Mouse (Mus musculus) neural tube, embryonic 15.5 days (tissue): ENCODE measurements around the gene Gm156. TPM values are rescaled to one million over a fixed set of nuclear protein-coding genes. Genes with fewer than 3 reads are reported as not detected.
"Not testable (repeated sequence)": the region's sequence is repeated elsewhere in the genome, so short reads cannot be mapped to it uniquely, and the experiment has no call there.

ENCODE experiments used
- ATAC-seq: fragments of 200-750 bp; cut with Nextera tagmentation; 2 replicates; pipeline ENCODE4 v1.8.0; 2017; ENCODE audit warnings: mild to moderate bottlenecking, moderate TSS enrichment, moderate library complexity; ENCODE audit not compliant: low FRiP score
- H3K27ac ChIP-seq: fragments of 300-500 bp; sonication (generic); replicated peaks from 2 replicates; pipeline ENCODE4 v1.5.1; 2015; ENCODE audit warnings: mild to moderate bottlenecking, inconsistent platforms
- H3K27me3 ChIP-seq: fragments of 300-500 bp; sonication (generic); replicated peaks from 2 replicates; pipeline ENCODE4 v1.6.1; 2015; ENCODE audit warnings: inconsistent platforms
- H3K36me3 ChIP-seq: fragments of 300-500 bp; sonication (generic); 2 replicates; pipeline ENCODE4 v1.6.1; 2015; ENCODE audit warnings: inconsistent platforms
- H3K4me1 ChIP-seq: fragments of 300-500 bp; sonication (generic); 2 replicates; pipeline ENCODE4 v1.6.1; 2015; ENCODE audit warnings: inconsistent platforms
- H3K4me2 ChIP-seq: fragments of 300-500 bp; sonication (generic); 2 replicates; pipeline ENCODE4 v1.6.1; 2015; ENCODE audit warnings: inconsistent platforms, mild to moderate bottlenecking, moderate library complexity
- H3K4me3 ChIP-seq: fragments of 300-500 bp; sonication (generic); replicated peaks from 2 replicates; pipeline ENCODE4 v1.5.1; 2015; ENCODE audit warnings: mild to moderate bottlenecking, inconsistent platforms
- H3K9ac ChIP-seq: fragments of 300-500 bp; sonication (generic); replicated peaks from 2 replicates; pipeline ENCODE4 v1.6.1; 2015; ENCODE audit warnings: mild to moderate bottlenecking, inconsistent platforms
- H3K9me3 ChIP-seq: fragments of 300-500 bp; sonication (generic); replicated peaks from 2 replicates; pipeline ENCODE4 v1.6.1; 2016; ENCODE audit warnings: inconsistent platforms
- WGBS: fragments of 180-500 bp; shearing (Covaris S2); methylation state at CpG from one replicate; pipeline ENCODE4 v1.1.7; 2015; ENCODE audit warnings: mixed read lengths; 5-methylcytosine and 5-hydroxymethylcytosine counted together
- polyA plus RNA-seq: library from polyadenylated mRNA; unstranded; fragments of >200 nt; fragmentation: Nextera tagmentation; extraction: Ambion mirVana; gene quantifications from 2 replicates; pipeline ENCODE4 v1.2.1, GENCODE M21; 2015

Gm156 gene
- not detected in 2 replicates for polyA plus RNA-seq

DNA sequence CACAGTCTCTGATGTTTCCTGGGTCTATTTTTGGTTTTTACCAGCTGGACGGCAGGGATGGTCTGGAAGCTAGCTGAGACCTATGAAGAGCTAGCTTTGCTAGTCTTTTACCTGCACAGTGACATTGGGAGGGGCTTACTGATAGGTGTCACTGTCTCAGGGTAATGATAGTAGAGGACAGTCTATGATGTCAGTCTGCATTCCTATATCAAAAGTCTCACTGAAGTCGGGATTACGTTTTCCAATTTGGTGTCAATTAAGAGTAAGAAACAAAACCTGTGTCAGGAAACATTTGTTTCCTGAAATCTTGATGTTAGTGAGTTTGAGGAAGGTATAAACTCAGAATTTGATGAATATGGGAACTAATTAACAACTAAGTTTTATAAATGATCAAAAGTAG lies at the start of gene Gm156:
Gene Gm156 (minus strand): TSS at position 101 of the 400 bp plus-strand sequence.
- not testable (repeated sequence) for H3K9me3 ChIP-seq, H3K9ac ChIP-seq, ATAC-seq, H3K27ac ChIP-seq, H3K27me3 ChIP-seq, H3K36me3 ChIP-seq, H3K4me3 ChIP-seq, H3K4me2 ChIP-seq, H3K4me1 ChIP-seq
- whole genome bisulfite sequencing: 89% methylated on average over 3 of the region's 3 CpGs

DNA sequence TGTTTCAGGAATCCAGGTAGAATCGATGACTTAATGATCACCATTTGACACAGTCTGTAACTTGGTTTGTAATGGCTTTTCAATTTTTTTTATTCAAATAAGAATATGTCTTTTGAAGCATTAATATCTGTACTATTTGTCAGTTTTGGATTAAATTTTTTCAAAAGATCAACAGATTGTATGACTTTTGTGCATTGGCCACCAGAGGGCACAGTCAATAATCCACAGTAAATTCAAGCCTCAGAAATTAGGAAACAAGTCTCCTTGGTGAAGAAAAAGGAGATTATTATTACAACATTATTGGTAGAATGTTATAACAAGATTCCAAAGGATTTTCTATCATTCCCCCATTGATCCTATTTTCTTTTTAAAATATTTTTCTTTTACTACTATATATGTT lies 41.5 kb upstream of the Gm156 start:
- Histone ChIP-seq H3K4me1 (no peaks in the 10 kb centered on the region), H3K9ac (no peak overlapping the region), H3K4me2 (no peak overlapping the region), H3K4me3 (no peak overlapping the region), H3K27ac (no peak overlapping the region), H3K9me3 (peaks cover 4% of the 10 kb centered on the region; the same call in 1 of the 2 replicates), H3K36me3 (no peaks in the 10 kb centered on the region), H3K27me3 (no peaks in the 10 kb centered on the region)
- 90% methylated on average over 1 of the region's 1 CpGs for WGBS
- no peak for ATAC-seq

DNA sequence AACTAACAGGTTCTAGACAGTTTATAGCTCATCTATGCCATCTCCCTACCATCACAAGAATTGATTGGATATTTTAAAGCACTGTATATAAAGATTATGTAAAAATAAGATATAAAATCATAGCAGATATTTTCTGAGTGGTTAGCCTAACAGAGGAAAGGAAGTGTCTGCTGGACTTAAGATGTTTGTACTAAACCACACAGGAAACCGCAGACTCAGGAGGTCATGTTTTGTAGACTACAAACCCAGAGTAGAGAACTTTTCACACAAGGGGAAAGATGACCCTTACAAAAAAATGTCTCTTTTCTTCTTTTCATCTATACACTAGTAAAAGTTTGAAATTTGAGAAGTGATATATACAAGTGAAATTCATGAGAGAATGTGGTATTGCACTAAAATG lies 39.9 kb upstream of the Gm156 start:
- no peak overlapping the region for H3K4me2 ChIP-seq
- peaks cover 3% of the 10 kb centered on the region; the same call in 1 of the 2 replicates for H3K9me3 ChIP-seq
- H3K4me1 ChIP-seq: no peaks in the 10 kb centered on the region
- no peak overlapping the region for H3K9ac ChIP-seq
- H3K36me3 ChIP-seq: no peaks in the 10 kb centered on the region
- WGBS: 91% methylated on average over 1 of the region's 1 CpGs
- ATAC-seq: no peak
- no peaks in the 10 kb centered on the region for H3K27me3 ChIP-seq
- no peak overlapping the region for H3K27ac ChIP-seq
- no peak overlapping the region for H3K4me3 ChIP-seq

DNA sequence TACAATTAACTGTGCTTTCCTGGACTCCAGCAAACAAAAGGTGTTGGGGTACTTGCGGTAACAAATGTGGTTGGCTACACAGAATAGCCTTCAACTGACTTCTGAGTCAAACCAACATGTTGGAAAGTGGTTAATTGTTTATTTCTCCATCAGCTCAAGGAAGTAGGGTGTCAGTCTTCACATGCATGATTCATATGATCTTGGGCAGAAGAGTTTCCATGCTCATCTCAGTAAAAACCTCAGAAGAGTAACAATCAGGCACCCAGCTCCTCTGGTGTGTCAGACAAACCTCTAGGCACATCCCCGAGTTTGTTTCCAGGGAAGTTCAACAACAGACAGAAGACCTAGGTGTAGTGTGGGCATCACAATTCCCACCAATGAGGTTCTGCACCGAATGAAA lies 33.7 kb upstream of the Gm156 start:
- Histone ChIP-seq H3K27me3 (no peaks in the 10 kb centered on the region), H3K4me1 (no peaks in the 10 kb centered on the region), H3K9me3 (peaks cover 3% of the 10 kb centered on the region; the same call in 1 of the 2 replicates), H3K27ac (no peak overlapping the region), H3K4me2 (no peak overlapping the region), H3K4me3 (no peak overlapping the region), H3K36me3 (no peaks in the 10 kb centered on the region), H3K9ac (no peak overlapping the region)
- WGBS: 69% methylated on average over 3 of the region's 3 CpGs
- no peak for ATAC-seq

DNA sequence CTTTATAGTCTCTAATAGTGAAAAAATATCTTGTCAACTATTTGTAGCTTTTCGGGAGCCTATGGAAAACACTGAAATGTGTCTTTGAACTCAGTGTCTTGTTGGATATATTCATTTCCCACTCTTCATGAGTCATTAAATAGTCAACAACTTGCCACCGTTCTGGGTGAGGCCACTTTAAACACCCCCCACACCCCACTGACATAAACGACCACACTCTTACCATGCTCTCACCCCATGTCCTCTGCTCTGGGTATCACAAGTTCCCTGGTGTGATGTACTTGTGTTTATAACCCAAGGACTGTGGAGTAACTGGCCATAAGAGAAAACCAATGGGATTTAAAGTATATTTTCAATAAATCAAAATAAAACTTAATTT lies 36.4 kb downstream of the Gm156 start:
- ATAC-seq: no peak
- H3K4me2 ChIP-seq: no peak overlapping the region
- H3K9ac ChIP-seq: no peak overlapping the region
- no peaks in the 10 kb centered on the region for H3K36me3 ChIP-seq
- H3K4me3 ChIP-seq: no peak overlapping the region
- 81% methylated on average over 3 of the region's 3 CpGs for WGBS
- no peaks in the 10 kb centered on the region for H3K9me3 ChIP-seq
- H3K27me3 ChIP-seq: no peaks in the 10 kb centered on the region
- no peaks in the 10 kb centered on the region for H3K4me1 ChIP-seq
- H3K27ac ChIP-seq: no peak overlapping the region

DNA sequence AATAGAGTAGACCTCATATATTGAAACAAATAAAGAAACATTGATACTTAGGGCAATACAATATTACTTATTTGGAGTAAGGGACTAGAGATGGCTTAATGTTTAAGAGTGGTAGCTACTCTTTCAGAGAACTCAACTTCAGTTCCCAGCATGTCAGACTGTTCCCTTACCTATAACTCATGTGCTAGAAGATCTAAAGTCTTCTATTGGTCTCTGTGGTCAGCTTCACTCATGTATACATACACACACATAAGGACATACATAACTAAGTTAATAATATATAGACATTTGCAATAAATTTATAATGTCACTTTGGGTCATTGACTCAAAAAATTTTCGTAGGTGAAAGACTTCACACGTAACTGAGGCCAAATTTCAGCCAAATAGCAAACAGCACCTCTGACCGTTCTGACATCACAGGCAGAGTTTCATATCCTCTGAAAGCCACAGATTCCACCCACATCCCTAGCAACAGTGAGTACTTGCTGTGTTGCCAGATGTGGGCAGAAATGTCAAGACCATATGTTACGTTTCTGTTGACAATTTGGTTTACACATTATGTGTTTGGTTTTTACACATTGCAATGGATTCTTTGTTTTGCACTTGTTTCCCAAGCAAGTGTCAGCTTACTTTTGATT lies 36.9 kb downstream of the Gm156 start:
- H3K4me1 ChIP-seq: no peaks in the 10 kb centered on the region
- H3K9me3 ChIP-seq: no peaks in the 10 kb centered on the region
- no peaks in the 10 kb centered on the region for H3K36me3 ChIP-seq
- H3K27me3 ChIP-seq: no peaks in the 10 kb centered on the region
- H3K9ac ChIP-seq: no peak overlapping the region
- 87% methylated on average over 4 of the region's 4 CpGs for WGBS
- H3K4me2 ChIP-seq: no peak overlapping the region
- H3K4me3 ChIP-seq: no peak overlapping the region
- no peak for ATAC-seq
- H3K27ac ChIP-seq: no peak overlapping the region

DNA sequence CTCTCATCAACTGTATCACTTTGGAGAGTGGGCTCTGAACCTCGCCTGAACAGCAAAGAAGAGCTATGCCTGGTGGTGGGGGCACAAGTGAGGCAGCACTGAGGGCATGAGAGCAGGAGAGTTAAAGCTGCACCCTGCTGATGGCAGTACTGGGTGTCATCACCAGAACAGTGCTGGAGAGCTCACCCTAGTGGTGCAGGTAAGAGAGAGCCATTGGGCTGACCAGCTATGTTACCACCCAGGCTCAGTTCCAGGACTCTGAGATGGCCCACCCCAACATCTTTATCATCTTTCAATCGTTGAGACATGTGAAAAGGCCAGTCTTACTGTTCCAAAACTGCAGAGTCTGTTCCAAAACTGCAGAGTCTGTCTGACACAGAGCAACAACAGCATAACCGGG lies 37.9 kb downstream of the Gm156 start:
- ATAC-seq: no peak
- H3K27me3 ChIP-seq: no peaks in the 10 kb centered on the region
- H3K4me1 ChIP-seq: no peaks in the 10 kb centered on the region
- no peak overlapping the region for H3K4me3 ChIP-seq
- H3K9ac ChIP-seq: no peak overlapping the region
- WGBS: 78% methylated on average over 3 of the region's 3 CpGs
- H3K4me2 ChIP-seq: no peak overlapping the region
- H3K36me3 ChIP-seq: no peaks in the 10 kb centered on the region
- no peaks in the 10 kb centered on the region for H3K9me3 ChIP-seq
- no peak overlapping the region for H3K27ac ChIP-seq

DNA sequence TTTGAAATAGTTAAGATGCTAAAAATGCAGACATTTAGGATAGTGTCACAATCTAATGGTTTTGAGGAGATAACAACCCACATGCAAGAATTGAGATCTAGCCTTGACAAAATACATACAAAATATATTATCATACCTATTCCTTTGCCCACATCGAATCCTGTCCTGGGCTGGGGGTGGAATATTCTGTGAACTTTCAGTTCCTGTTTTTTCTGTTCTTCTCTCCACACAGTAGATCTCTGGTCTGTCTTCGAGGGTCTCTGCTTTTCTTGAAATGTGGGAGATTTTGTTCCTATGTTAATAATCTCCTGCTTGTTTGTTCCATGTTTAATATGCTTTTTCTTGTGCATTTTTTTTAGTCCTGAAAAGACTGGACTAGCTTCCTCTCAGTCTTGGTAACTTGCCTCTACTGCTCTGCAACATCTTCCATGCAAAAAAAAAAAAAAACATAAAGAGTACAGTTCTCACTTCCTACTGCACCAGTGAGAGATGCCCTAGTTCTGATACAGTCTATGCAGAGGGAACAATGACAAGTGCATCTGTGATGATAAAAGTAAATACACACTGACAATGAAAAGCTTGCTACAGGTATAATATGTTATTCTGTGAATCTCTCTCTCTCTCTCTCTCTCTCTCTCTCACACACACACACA lies 43.9 kb downstream of the Gm156 start, which contains the start of gene Klri2:
Gene Klri2 (minus strand): TSS at position 416 of the 653 bp plus-strand sequence.
- WGBS: 71% methylated on average over 2 of the region's 2 CpGs
- no peak within 1 kb of the TSS for H3K4me2 ChIP-seq
- H3K27me3 ChIP-seq: no peaks in the 10 kb centered on the region
- H3K4me3 ChIP-seq: no peak within 1 kb of the TSS
- H3K9me3 ChIP-seq: no peaks in the 10 kb centered on the region
- H3K36me3 ChIP-seq: no peaks in the 10 kb centered on the region
- no peak within 1 kb of the TSS for H3K27ac ChIP-seq
- no peak for ATAC-seq
- no peak within 1 kb of the TSS for H3K9ac ChIP-seq
- no peaks in the 10 kb centered on the region for H3K4me1 ChIP-seq

DNA sequence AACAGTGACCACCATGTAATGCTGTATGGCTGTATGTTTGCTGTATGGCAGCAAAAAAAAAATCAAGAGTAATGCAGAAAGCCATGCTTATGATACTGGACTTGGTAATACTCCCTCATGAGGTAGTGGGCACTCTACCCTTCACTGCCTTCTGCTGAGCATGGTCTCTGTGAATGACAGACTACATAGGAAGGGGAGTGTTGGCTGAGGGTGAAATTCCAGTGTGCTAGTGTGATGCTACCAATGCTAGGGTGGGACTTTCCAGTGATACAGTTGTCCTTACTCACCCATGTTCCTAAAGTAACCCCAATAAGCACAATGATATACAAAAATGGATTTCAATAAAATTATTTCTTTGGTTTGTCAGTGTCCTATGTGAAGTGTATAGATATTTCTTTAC lies 47.7 kb downstream of the Gm156 start:
- no peak overlapping the region for H3K9ac ChIP-seq
- H3K27me3 ChIP-seq: no peaks in the 10 kb centered on the region
- no peaks in the 10 kb centered on the region for H3K9me3 ChIP-seq
- H3K36me3 ChIP-seq: no peaks in the 10 kb centered on the region
- no peak overlapping the region for H3K4me3 ChIP-seq
- no peak overlapping the region for H3K4me2 ChIP-seq
- ATAC-seq: no peak
- H3K27ac ChIP-seq: no peak overlapping the region
- H3K4me1 ChIP-seq: no peaks in the 10 kb centered on the region

DNA sequence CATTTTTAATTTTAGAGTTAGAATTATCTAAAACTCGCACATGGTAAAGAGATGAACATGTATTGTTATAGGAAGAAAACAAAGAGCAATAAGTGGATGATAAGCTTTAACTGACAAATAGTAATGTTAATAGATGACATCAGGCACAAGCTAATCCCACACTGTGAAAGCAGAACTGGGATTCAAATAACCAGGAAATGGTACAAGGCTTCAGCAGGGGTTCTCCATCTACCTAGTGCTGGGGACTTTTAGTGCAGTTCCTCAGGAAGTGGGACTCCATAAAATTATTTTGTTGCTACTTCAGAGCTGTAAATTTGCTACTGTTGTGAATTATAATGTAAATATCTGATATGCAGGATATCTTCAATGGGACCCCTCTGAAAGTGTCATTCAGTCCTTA lies 56.8 kb downstream of the Gm156 start:
- no peak overlapping the region for H3K9ac ChIP-seq
- H3K27ac ChIP-seq: no peak overlapping the region
- no peak overlapping the region for H3K4me3 ChIP-seq
- H3K36me3 ChIP-seq: no peaks in the 10 kb centered on the region
- H3K9me3 ChIP-seq: no peaks in the 10 kb centered on the region
- ATAC-seq: no peak
- no peak overlapping the region for H3K4me2 ChIP-seq
- no peaks in the 10 kb centered on the region for H3K27me3 ChIP-seq
- 93% methylated on average over 1 of the region's 1 CpGs for WGBS
- H3K4me1 ChIP-seq: no peaks in the 10 kb centered on the region

DNA sequence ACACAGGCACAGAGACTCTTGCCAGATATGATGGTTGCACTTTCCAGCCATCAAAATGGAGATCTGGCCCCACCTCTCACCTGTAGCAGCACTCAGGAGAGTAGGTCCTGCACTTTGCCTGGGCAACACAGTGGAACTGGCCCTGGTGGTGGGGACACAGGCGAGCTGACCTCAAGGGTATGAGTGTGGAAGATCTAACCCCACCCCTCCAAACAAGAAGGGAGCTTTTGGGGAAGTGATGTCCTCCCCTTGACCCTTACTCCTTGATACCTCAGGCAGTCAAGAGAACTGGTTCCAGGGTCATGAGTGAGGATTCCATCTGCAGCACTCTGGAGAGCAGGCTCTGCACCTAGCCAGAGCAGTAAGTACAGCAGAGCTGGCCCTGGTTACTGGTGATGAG lies 62.7 kb downstream of the Gm156 start:
- WGBS: 96% methylated on average over 1 of the region's 1 CpGs

DNA sequence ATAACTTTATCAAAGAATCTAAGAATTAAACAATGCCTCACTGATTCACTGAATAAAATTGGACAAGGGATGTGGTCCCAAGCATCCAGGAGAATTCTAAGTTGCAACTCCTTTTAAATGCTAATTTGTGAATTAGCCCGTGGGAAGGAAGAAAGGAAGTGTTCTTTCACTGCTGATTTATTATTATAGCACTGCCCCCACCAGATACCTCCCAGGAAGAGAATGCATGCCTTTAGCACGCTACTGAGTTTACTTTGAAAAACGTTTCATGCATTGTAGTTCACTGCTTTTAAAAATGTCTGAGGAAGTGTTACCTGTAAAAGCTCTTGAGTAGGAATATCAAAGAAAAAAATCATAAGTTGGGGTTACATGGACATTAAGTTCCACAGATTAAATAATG lies 63.6 kb downstream of the Gm156 start:
- Histone ChIP-seq H3K36me3 (no peaks in the 10 kb centered on the region), H3K4me1 (no peaks in the 10 kb centered on the region), H3K27ac (no peak overlapping the region), H3K9ac (no peak overlapping the region), H3K9me3 (no peaks in the 10 kb centered on the region), H3K27me3 (no peaks in the 10 kb centered on the region), H3K4me3 (no peak overlapping the region), H3K4me2 (no peak overlapping the region)
- no peak for ATAC-seq
- 0% methylated on average over 3 of the region's 3 CpGs for WGBS

More for the DNA sequence above, 62.7 kb downstream of the Gm156 start:
- Histone ChIP-seq H3K27me3 (no peaks in the 10 kb centered on the region), H3K27ac (no peak overlapping the region), H3K9ac (no peak overlapping the region), H3K9me3 (no peaks in the 10 kb centered on the region), H3K4me3 (no peak overlapping the region), H3K4me2 (no peak overlapping the region), H3K36me3 (no peaks in the 10 kb centered on the region), H3K4me1 (no peaks in the 10 kb centered on the region)
- ATAC-seq: no peak
